Mouse (Mus musculus) CD8-positive naive resting alpha-beta T cell, adult 57 days (primary cell): ENCODE results near the gene Slc25a33. TPM values are rescaled to one million over a fixed set of nuclear protein-coding genes. Genes with fewer than 3 reads are reported as not detected.

Experiments
- total RNA-seq: library from RNA; stranded (reverse); gene quantifications from one replicate; pipeline ENCODE4 v1.2.4, GENCODE M21; 2023

The Slc25a33 gene
- 4.1 TPM for total RNA-seq

DNA sequence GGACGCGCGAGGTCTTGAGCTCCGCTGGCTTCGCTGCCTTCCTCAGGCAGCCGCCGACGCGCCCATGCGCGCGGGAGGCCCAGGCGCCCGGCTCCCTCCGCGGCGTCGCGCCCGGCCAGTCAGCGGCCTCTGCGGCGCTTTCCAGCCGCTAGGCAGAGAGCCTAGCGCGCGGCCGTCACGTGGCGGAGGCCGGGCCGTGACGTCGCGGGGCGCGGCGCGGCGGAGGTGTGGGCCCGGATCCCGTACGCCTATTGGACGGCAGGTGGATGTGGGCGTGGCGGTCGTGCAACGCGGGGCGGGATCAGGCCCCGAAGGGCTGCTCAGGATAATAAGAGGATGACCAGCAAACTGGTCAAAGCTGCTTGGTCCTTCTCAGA, at the start of gene Slc25a33:
Gene Slc25a33 (minus strand): TSS at position 184 of the 377 bp plus-strand sequence.

DNA sequence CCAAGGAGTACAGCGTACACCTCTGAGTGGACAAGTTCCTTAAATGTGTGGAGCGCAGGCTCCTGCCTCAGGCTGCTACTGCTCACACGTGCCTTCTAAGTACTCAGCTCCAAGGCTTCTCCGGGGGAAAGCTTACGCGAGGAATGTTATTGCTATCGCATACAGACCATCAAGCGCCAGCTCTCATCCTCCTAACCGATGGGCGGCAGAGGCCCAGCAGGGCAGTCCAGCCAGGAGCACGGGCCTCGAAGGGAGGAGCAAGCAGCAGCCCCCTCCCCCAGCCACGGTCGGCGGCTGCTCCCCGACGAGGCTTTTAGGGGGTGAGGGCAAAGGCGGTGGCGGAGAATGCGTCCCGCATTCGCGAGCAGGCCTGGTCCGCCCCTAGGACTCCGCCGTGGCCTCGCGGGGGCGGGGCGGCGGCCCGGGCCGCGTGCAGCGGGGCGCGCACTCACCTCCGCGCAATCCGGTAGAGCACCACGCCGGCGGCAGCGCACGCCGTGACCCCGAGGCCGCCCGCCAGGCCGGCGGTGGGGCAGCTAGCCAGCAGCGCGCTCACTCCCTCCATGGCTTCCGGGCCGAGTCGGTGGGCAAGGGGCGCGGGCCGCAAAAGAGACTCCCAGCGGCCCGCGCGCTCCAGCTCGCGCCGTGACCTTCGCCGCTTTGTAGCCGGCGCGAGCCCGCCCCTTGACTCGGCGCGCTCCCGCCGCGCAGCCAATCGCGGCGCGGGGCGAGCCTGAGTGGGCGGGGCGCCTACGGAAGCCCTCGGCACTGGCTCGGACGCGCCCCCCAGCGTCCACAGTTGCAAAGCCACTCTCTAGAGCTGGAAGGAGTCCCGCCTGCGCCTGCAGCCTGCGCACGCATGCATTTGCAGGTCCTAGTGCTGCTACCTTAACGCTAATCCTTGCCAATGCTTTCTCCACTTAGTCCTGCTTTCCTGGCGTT, 36.4 kb downstream of the Slc25a33 start, which contains the start of gene Tmem201:
Gene Tmem201 (minus strand): TSS at position 662 of the 942 bp plus-strand sequence.

GRCm38 (mm10) chr4:149702210-149702979, 71.7 kb downstream of the Slc25a33 start, which contains the start of gene Pik3cd:
Gene Pik3cd (minus strand): TSS chr4:149702571.

Other genes starting within 250 kb of the Slc25a33 start
- 10.1 TPM for gene Clstn1, start 187.8 kb downstream of the Slc25a33 start, total RNA-seq
- gene Pik3cd, start 71.7 kb downstream of the Slc25a33 start, total RNA-seq, result 636 TPM
- gene Tmem201, start 36.2 kb downstream of the Slc25a33 start, total RNA-seq, result 20.5 TPM
- 11.4 TPM for gene Spsb1, start 180.8 kb upstream of the Slc25a33 start, total RNA-seq
- 27.7 TPM for gene H6pd, start 234.7 kb upstream of the Slc25a33 start, total RNA-seq